Mouse (Mus musculus) intestine, postnatal 0 days (tissue): Measurements from ENCODE around the gene C130073F10Rik. TPM values are rescaled to one million over a fixed set of nuclear protein-coding genes. Genes with fewer than 3 reads are reported as not detected.
"Not testable (repeated sequence)": the region's sequence is repeated elsewhere in the genome, so short reads cannot be mapped to it uniquely, and the experiment has no call there.

ENCODE experiments used
- ATAC-seq: fragments of 200-750 bp; cut with Nextera tagmentation; 2 replicates; pipeline ENCODE4 v1.8.0; 2017; ENCODE audit warnings: mild to moderate bottlenecking, moderate TSS enrichment, moderate library complexity
- H3K27ac ChIP-seq: fragments of 300-500 bp; sonication (generic); 2 replicates; pipeline ENCODE4 v1.5.1; 2014; ENCODE audit warnings: mild to moderate bottlenecking, low read depth, low read length, moderate library complexity
- H3K27me3 ChIP-seq: fragments of 300-500 bp; sonication (generic); replicated peaks from 2 replicates; pipeline ENCODE4 v1.6.1; 2014; ENCODE audit warnings: low read length, mixed read lengths; ENCODE audit not compliant: control insufficient read depth, insufficient read depth
- H3K36me3 ChIP-seq: fragments of 300-500 bp; sonication (generic); 2 replicates; pipeline ENCODE4 v1.6.1; 2014; ENCODE audit warnings: mild to moderate bottlenecking, moderate library complexity; ENCODE audit not compliant: control insufficient read depth, insufficient read depth
- H3K4me1 ChIP-seq: fragments of 300-500 bp; sonication (generic); replicated peaks from 2 replicates; pipeline ENCODE4 v1.6.1; 2014; ENCODE audit warnings: antibody characterized with exemption, low read length, mixed read lengths; ENCODE audit not compliant: control insufficient read depth, insufficient read depth
- H3K4me2 ChIP-seq: fragments of 300-500 bp; sonication (generic); replicated peaks from 2 replicates; pipeline ENCODE4 v1.6.1; 2014; ENCODE audit warnings: low read depth, mild to moderate bottlenecking, moderate library complexity
- H3K4me3 ChIP-seq: fragments of 300-500 bp; sonication (generic); 2 replicates; pipeline ENCODE4 v1.5.1; 2014; ENCODE audit warnings: low read depth, low read length
- H3K9ac ChIP-seq: fragments of 300-500 bp; sonication (generic); 2 replicates; pipeline ENCODE4 v1.6.1; 2014; ENCODE audit warnings: mild to moderate bottlenecking, low read depth, low read length
- H3K9me3 ChIP-seq: fragments of 300-500 bp; sonication (generic); 2 replicates; pipeline ENCODE4 v1.6.1; 2016; ENCODE audit warnings: mixed run types; ENCODE audit not compliant: control insufficient read depth
- CTCF ChIP-seq: sonication (generic); IDR thresholded peaks from 2 replicates; pipeline ENCODE4 v1.5.1; 2016; ENCODE audit warnings: low read depth, mild to moderate bottlenecking, control low read depth, antibody characterized with exemption, moderate library complexity
- WGBS: fragments of 180-500 bp; shearing (Covaris S2); extraction: QIAGEN DNeasy Blood & Tissue Kit; methylation state at CpG from one replicate; pipeline ENCODE4 v1.1.7; 2014; 5-methylcytosine and 5-hydroxymethylcytosine counted together
- polyA plus RNA-seq: library from polyadenylated mRNA; unstranded; fragments of >200 nt; fragmentation: Nextera tagmentation; extraction: Ambion mirVana; gene quantifications from 2 replicates; pipeline ENCODE4 v1.2.1, GENCODE M21; 2015

C130073F10Rik gene
- polyA plus RNA-seq: not detected in 2 replicates

DNA sequence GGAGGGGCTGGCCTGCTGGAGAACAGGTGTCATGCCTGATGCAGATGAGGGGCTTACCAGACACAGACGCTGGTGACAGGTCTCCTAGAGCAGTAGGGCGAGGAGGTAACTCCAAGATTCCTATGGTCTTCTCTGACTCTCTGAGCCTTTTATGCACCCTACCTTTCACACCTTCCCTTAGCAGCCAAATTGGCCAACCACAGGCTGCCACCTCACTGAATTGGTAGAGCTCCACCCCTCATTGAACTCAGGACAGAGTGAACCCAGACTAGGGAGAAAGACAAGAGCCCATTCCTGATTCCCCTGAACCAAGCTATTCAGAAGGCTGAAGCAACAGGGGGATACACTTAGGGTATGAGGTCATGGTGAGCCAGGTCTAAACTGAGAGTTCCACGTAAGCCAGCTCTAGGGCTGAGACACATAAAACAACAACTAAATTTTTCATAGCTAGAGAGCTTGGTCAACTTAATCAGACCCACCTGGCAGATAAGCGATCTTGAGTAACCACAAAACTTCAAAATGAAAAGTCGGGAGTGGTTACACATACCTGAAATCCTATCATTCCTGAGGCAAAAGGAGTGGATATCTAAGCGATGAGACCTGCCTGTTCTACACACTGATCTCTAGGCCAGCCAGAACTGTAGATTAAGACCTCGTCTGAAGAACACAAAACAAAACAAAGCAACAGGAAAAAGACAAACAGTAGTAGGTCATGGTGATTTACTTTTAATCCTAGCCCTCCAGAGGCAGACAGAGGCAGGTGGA, at the start of gene C130073F10Rik:
Gene C130073F10Rik (minus strand): TSS at position 134 of the 765 bp plus-strand sequence.
- no peak for ATAC-seq
- Histone ChIP-seq H3K27ac (no peak within 1 kb of the TSS), H3K4me1 (no peaks in the 10 kb centered on the region), H3K4me3 (no peak within 1 kb of the TSS), H3K36me3 (no peaks in the 10 kb centered on the region), H3K9me3 (no peaks in the 10 kb centered on the region), H3K27me3 (no peaks in the 10 kb centered on the region), H3K9ac (no peak within 1 kb of the TSS), H3K4me2 (no peak within 1 kb of the TSS)
- no peak for TF ChIP-seq CTCF
- 80% methylated on average over 7 of the region's 7 CpGs for WGBS

DNA sequence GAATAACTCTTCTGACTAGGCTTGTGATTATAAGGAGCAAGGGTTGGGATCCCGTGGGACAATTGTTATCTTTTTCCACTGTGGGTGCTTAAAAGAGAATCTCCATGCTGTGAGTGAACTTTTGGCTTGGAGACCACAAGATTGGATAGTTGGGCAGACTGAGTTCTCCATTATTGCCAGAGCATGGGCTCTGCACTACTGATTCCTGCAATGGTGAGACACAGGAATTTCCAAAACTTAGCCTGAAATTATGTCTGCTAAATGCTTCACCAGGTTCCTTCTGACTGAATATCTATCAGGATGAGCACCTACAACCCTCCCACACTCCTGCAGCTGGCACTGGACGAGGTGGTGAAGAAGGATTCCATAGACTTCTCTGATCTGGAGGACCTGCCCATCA, 46.5 kb upstream of the C130073F10Rik start, which contains the start of gene Gm12794:
Gene Gm12794 (plus strand): TSS at position 301 of the 400 bp plus-strand sequence.
- H3K9ac ChIP-seq, ATAC-seq, H3K4me1 ChIP-seq, H3K4me3 ChIP-seq, H3K36me3 ChIP-seq, H3K27ac ChIP-seq, H3K27me3 ChIP-seq, H3K9me3 ChIP-seq, H3K4me2 ChIP-seq: not testable (repeated sequence)
- WGBS: 69% methylated on average over 1 of the region's 2 CpGs

DNA sequence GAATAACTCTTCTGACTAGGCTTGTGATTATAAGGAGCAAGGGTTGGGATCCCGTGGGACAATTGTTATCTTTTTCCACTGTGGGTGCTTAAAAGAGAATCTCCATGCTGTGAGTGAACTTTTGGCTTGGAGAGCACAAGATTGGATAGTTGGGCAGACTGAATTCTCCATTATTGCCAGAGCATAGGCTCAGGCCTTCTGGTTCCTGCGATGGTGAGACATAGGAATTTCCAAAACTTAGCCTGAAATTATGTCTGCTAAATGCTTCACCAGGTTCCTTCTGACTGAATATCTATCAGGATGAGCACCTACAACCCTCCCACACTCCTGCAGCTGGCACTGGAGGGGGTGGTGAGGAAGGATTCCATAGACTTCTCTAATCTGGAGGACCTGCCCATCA, 15.2 kb upstream of the C130073F10Rik start, which contains the start of gene Gm12800:
Gene Gm12800 (plus strand): TSS at position 301 of the 400 bp plus-strand sequence.
- not testable (repeated sequence) for H3K27ac ChIP-seq, H3K4me1 ChIP-seq, H3K4me2 ChIP-seq, ATAC-seq, H3K36me3 ChIP-seq, H3K9ac ChIP-seq, H3K4me3 ChIP-seq, H3K9me3 ChIP-seq, H3K27me3 ChIP-seq
- WGBS: 97% methylated on average over 1 of the region's 2 CpGs

DNA sequence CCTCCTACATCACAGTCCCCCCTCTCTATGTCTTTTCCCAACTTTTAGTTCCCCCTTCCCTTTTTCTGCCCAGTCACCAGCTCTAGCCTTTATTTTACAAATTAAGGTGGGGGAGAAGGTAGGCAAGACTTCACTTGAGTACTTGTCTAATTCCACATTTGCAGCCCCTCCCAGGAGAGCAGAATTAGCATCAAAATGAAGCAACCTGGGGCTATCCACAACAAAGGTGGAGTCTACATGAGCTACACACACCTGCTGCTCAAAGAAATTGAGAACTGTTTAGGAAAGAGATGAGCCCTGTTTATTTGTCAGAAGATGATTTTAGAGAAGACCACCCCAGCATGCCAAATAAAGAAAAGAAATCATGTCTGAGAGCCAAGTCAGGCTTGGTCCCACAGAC, 4.2 kb downstream of the C130073F10Rik start:
- no peak for ATAC-seq

DNA sequence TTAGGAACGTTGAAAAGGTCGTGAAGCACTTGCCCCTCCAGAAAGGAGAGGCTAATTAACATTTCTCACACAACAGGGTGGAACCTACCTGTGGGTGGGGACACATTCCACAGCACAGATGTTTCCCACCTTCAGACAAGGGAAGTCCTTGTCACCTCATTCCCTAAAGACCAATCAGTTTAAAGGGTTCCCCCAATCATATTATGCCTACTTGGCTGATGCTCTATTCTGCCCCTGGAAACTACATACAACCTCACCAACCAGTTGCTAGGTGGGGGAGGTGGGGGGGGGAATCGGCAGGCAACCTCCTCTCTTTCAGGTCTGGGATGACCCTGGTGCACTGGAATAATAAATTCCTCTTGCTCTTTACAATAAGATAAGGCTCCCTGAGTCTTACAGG, 9.9 kb downstream of the C130073F10Rik start:
- H3K36me3 ChIP-seq: no peaks in the 10 kb centered on the region
- H3K27ac ChIP-seq: no peak overlapping the region
- no peak overlapping the region for H3K4me2 ChIP-seq
- no peak overlapping the region for H3K9ac ChIP-seq
- no peaks in the 10 kb centered on the region for H3K4me1 ChIP-seq
- H3K9me3 ChIP-seq: no peaks in the 10 kb centered on the region
- no peaks in the 10 kb centered on the region for H3K27me3 ChIP-seq
- no peak overlapping the region for H3K4me3 ChIP-seq
- TF ChIP-seq CTCF: no peak
- WGBS: 19% methylated on average over 3 of the region's 3 CpGs
- ATAC-seq: no peak

More for the DNA sequence above, 4.2 kb downstream of the C130073F10Rik start:
- Histone ChIP-seq H3K4me2 (no peak overlapping the region), H3K4me1 (no peaks in the 10 kb centered on the region), H3K9me3 (no peaks in the 10 kb centered on the region), H3K4me3 (no peak overlapping the region), H3K9ac (no peak overlapping the region), H3K27ac (no peak overlapping the region), H3K36me3 (no peaks in the 10 kb centered on the region), H3K27me3 (no peaks in the 10 kb centered on the region)
- no peak for TF ChIP-seq CTCF

DNA sequence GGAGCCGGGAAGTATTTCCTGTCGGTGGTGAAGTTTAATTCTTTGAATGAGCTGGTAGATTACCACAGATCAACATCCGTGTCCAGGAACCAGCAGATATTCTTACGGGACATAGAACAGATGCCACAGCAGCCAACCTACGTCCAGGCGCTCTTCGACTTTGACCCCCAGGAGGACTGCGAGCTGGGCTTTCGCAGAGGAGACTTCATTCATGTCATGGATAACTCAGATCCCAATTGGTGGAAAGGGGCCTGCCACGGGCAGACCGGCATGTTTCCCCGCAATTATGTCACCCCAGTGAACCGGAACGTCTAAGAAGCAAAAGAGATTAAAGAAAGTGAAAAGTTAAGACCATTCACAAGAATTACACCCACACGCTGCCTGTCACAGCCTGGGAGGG, 17.9 kb downstream of the C130073F10Rik start:
- not testable (repeated sequence) for H3K27me3 ChIP-seq

DNA sequence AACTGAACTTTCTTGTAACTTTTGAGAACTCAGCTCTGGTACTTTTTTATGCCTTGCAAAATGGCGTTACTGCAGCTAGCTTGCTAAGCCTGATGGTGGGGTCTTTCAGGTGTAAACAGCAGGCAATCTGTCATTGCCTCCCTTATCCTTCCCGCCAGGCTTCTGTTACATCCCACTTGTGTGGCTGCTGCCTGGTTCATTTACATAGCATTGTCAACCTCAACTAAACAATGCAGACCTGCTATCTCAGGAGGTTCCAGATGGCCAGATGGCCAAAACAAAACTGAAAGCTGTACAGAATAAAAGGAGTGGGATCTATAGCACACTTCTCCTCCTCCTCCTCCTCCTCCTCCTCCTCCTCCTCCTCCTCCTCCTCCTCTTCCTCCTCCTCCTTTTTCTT, 21.6 kb downstream of the C130073F10Rik start:
- H3K27me3 ChIP-seq, H3K9ac ChIP-seq, H3K36me3 ChIP-seq, H3K4me2 ChIP-seq, H3K4me1 ChIP-seq, ATAC-seq, H3K9me3 ChIP-seq, H3K27ac ChIP-seq, H3K4me3 ChIP-seq: not testable (repeated sequence)
- WGBS: 55% methylated on average over 2 of the region's 2 CpGs

More for the DNA sequence above, 17.9 kb downstream of the C130073F10Rik start:
- ATAC-seq, H3K4me2 ChIP-seq, H3K4me1 ChIP-seq, H3K4me3 ChIP-seq, H3K27ac ChIP-seq, H3K9ac ChIP-seq, H3K9me3 ChIP-seq, H3K36me3 ChIP-seq: not testable (repeated sequence)
- WGBS: 89% methylated on average over 15 of the region's 15 CpGs
